Mouse (Mus musculus): ENCODE measurements around the gene Umad1. TPM values are rescaled to one million over a fixed set of nuclear protein-coding genes. Genes with fewer than 3 reads are reported as not detected.

The Umad1 gene
- polyA plus RNA-seq, 2 experiments = 10.7 to 16.6 TPM

DNA sequence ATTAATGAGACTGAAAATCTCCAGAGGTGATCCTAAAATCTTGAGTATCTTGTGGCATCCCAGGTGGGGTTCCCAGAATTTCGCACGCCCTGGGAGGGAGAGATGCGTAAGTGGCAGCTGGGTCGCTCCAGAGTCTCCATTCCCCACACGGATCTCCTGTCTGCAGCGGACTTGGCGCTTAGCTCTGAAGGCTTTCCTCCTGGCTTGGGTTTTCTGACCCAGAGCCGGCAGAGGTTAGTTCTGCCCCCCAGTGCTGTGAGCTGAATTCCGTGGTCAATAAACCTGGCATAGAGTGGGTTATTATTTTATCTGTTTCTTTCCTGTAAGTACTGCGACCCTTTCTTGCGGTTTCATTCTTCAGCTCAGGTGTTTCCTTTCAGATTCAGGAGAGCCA, 105.7 kb downstream of the Umad1 start:
- no peaks in the 10 kb centered on the region for H3K36me3 ChIP-seq (ENCODE audit: control insufficient read depth, insufficient read depth, low read length)
- no peaks in the 10 kb centered on the region for H3K27me3 ChIP-seq (ENCODE audit: control insufficient read depth, insufficient read depth, low read length)
- no peak overlapping the region for H3K4me2 ChIP-seq (replicated peaks; ENCODE audit: low read depth, low read length, severe bottlenecking)
- TF ChIP-seq POLR2A (IDR thresholded peaks at IDR 0.05; ENCODE audit: borderline replicate concordance, extremely low read depth, insufficient read depth, insufficient read length) = no peak
- H3K4me3 ChIP-seq (replicated peaks; ENCODE audit: low read length) = no peak overlapping the region
- H3K27ac ChIP-seq (replicated peaks; ENCODE audit: low read depth, low read length) = no peak overlapping the region
- WGBS = 90% methylated on average over 11 of the region's 11 CpGs
- DNase-seq (ENCODE audit: low spot score) (no peak), ATAC-seq (ENCODE audit: low FRiP score, low read depth) (no peak)
- no peaks in the 10 kb centered on the region for H3K4me1 ChIP-seq (ENCODE audit: control insufficient read depth, insufficient read depth, low read length)
- H3K9ac ChIP-seq (ENCODE audit: low read depth, low read length, severe bottlenecking) = no peak overlapping the region
- H3K9me3 ChIP-seq (ENCODE audit: control insufficient read depth, low read length) = no peaks in the 10 kb centered on the region

DNA sequence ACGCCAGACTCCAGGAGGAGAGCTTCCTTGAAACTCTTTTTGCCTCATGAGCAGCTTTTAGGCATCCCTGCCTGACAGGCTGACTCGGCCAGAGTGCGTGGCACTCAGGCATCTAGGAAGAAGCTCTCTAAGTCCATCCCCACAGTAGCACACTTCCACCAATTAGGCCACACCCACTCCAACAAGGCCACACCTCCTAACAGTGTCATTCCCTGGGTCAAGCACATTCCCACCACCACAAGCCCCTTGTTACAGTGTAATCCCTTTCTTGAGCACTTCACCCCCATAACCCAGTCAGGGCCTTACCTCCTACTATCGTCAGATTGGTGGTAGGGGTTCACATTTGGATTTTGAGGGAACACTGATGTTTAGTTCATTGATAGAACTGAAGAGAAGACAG, 108.6 kb downstream of the Umad1 start:
- H3K4me1 ChIP-seq (ENCODE audit: control insufficient read depth, insufficient read depth, low read length) = no peaks in the 10 kb centered on the region
- H3K9ac ChIP-seq (ENCODE audit: low read depth, low read length, severe bottlenecking) = no peak overlapping the region
- no peak overlapping the region for H3K4me3 ChIP-seq (replicated peaks; ENCODE audit: low read length)
- no peaks in the 10 kb centered on the region for H3K27me3 ChIP-seq (ENCODE audit: control insufficient read depth, insufficient read depth, low read length)
- WGBS = 89% methylated on average over 4 of the region's 4 CpGs
- no peak overlapping the region for H3K4me2 ChIP-seq (replicated peaks; ENCODE audit: low read depth, low read length, severe bottlenecking)
- TF ChIP-seq POLR2A (IDR thresholded peaks at IDR 0.05; ENCODE audit: borderline replicate concordance, extremely low read depth, insufficient read depth, insufficient read length) = no peak
- no peaks in the 10 kb centered on the region for H3K9me3 ChIP-seq (ENCODE audit: control insufficient read depth, low read length)
- H3K36me3 ChIP-seq (ENCODE audit: control insufficient read depth, insufficient read depth, low read length) = no peaks in the 10 kb centered on the region
- ATAC-seq (ENCODE audit: low FRiP score, low read depth) (no peak), DNase-seq (ENCODE audit: low spot score) (no peak)
- no peak overlapping the region for H3K27ac ChIP-seq (replicated peaks; ENCODE audit: low read depth, low read length)

DNA sequence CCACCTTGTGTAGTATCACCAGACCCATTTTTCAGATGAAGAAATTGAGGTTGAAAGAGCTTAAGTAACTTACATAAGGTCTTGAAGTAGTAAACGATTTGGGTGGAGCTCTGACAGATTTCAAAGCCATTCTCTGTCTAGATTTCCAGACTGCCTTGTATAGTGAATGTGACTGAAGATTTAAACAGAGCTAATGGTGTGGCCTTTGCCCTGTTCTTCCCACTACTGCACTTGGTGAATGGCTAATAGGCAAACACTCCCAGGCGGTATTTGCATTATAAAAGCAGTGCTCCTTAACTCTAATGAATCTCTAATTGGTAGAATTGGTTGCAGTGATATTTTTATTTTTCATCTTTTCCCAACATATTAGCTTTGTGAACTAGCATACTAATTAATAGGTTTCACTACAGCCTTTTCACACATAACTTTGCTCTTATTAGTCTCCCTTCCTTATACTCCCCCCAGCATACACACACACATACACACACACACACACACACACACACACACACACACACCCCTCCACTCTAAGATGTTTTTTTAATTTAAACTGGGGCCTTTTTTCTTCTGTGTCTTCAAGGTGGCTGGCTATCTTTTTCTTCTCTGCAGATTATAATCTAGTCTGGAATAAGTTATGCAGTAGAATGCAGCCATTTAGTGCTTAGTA, 109.2 kb downstream of the Umad1 start:
- Histone ChIP-seq H3K27ac (replicated peaks; ENCODE audit: low read depth, low read length) (no peak overlapping the region), H3K27me3 (ENCODE audit: control insufficient read depth, insufficient read depth, low read length) (no peaks in the 10 kb centered on the region), H3K4me2 (replicated peaks; ENCODE audit: low read depth, low read length, severe bottlenecking) (no peak overlapping the region), H3K36me3 (ENCODE audit: control insufficient read depth, insufficient read depth, low read length) (no peaks in the 10 kb centered on the region), H3K9ac (ENCODE audit: low read depth, low read length, severe bottlenecking) (no peak overlapping the region), H3K4me1 (ENCODE audit: control insufficient read depth, insufficient read depth, low read length) (no peaks in the 10 kb centered on the region), H3K4me3 (replicated peaks; ENCODE audit: low read length) (no peak overlapping the region), H3K9me3 (ENCODE audit: control insufficient read depth, low read length) (no peaks in the 10 kb centered on the region)
- WGBS = 67% methylated on average over 2 of the region's 2 CpGs
- no peak for TF ChIP-seq POLR2A (IDR thresholded peaks at IDR 0.05; ENCODE audit: borderline replicate concordance, extremely low read depth, insufficient read depth, insufficient read length)
- ATAC-seq (ENCODE audit: low FRiP score, low read depth) (no peak), DNase-seq (ENCODE audit: low spot score) (no peak)

DNA sequence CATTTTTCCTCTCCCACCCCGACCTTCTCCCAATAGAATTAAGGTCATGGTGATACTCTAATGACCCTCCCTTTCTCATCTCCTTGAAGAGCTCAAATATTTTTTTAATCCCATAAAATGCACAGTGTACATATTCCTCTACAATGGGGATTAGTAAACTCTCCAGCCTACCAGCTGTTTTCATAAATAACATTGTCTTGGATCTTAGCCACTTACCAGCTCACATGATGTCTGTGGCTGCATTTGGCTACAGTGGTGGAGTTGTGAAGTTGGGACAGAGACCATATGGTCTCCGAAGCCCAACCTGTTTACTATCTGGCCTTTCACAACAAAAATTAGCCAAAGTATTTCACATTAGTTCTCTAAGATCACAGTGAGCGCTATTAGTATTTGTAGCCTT, 111.5 kb downstream of the Umad1 start:
- H3K27me3 ChIP-seq (ENCODE audit: control insufficient read depth, insufficient read depth, low read length) = no peaks in the 10 kb centered on the region
- WGBS = 84% methylated on average over 3 of the region's 3 CpGs
- ATAC-seq (ENCODE audit: low FRiP score, low read depth) = peak; percentile 80; the same call in 1 of the 2 replicates

GRCm38 (mm10) chr6:8373051-8373450, 114.0 kb downstream of the Umad1 start:
- no peaks in the 10 kb centered on the region for H3K9me3 ChIP-seq (ENCODE audit: control insufficient read depth, low read length)
- 60% methylated on average over 2 of the region's 2 CpGs for WGBS
- no peak for ATAC-seq (ENCODE audit: low FRiP score, low read depth)
- H3K9ac ChIP-seq (ENCODE audit: low read depth, low read length, severe bottlenecking) = no peak overlapping the region
- H3K27me3 ChIP-seq (ENCODE audit: control insufficient read depth, insufficient read depth, low read length) = no peaks in the 10 kb centered on the region
- H3K27ac ChIP-seq (replicated peaks; ENCODE audit: low read depth, low read length) = no peak overlapping the region
- H3K4me3 ChIP-seq (replicated peaks; ENCODE audit: low read length) = no peak overlapping the region
- no peak overlapping the region for H3K4me2 ChIP-seq (replicated peaks; ENCODE audit: low read depth, low read length, severe bottlenecking)
- DNase-seq (ENCODE audit: low spot score) = no peak
- no peaks in the 10 kb centered on the region for H3K36me3 ChIP-seq (ENCODE audit: control insufficient read depth, insufficient read depth, low read length)
- no peak for TF ChIP-seq POLR2A (IDR thresholded peaks at IDR 0.05; ENCODE audit: borderline replicate concordance, extremely low read depth, insufficient read depth, insufficient read length)
- H3K4me1 ChIP-seq (ENCODE audit: control insufficient read depth, insufficient read depth, low read length) = no peaks in the 10 kb centered on the region

More for the DNA sequence above, 111.5 kb downstream of the Umad1 start:
- H3K4me3 ChIP-seq (replicated peaks; ENCODE audit: low read length) = no peak overlapping the region
- no peak for TF ChIP-seq POLR2A (IDR thresholded peaks at IDR 0.05; ENCODE audit: borderline replicate concordance, extremely low read depth, insufficient read depth, insufficient read length)
- no peak overlapping the region for H3K4me2 ChIP-seq (replicated peaks; ENCODE audit: low read depth, low read length, severe bottlenecking)
- no peaks in the 10 kb centered on the region for H3K9me3 ChIP-seq (ENCODE audit: control insufficient read depth, low read length)
- no peak overlapping the region for H3K27ac ChIP-seq (replicated peaks; ENCODE audit: low read depth, low read length)
- no peak for DNase-seq (ENCODE audit: low spot score)
- H3K9ac ChIP-seq (ENCODE audit: low read depth, low read length, severe bottlenecking) = no peak overlapping the region
- H3K4me1 ChIP-seq (ENCODE audit: control insufficient read depth, insufficient read depth, low read length) = no peaks in the 10 kb centered on the region
- no peaks in the 10 kb centered on the region for H3K36me3 ChIP-seq (ENCODE audit: control insufficient read depth, insufficient read depth, low read length)
